Mouse (Mus musculus): ENCODE measurements around the gene Exoc3l2.

- TF ChIP-seq CTCF (conservative IDR thresholded peaks at IDR 0.05; ENCODE audit: insufficient read depth, insufficient read length, low read depth, low read length) (no peak), POLR2A (IDR thresholded peaks at IDR 0.05; ENCODE audit: low read depth, low read length) (no peak)
These were observed 23.4 kb downstream of the Exoc3l2 start for GRCm38 (mm10) chr7:19486549-19486948.

All from kidney, adult 2 months (tissue).